Mouse (Mus musculus) kidney, postnatal 10 days (tissue): ENCODE measurements at regions not wholly inside any gene's neighbourhood (a gene's known extent, or its start where the extent isn't known, plus 50 kb on each side); places are given as distances from the start of the nearest gene placed in this dataset.

ENCODE experiments used
- DNase-seq: peaks from one replicate; pipeline ENCODE4 v3.0.0; 2021; ENCODE audit warnings: mixed read lengths

DNA sequence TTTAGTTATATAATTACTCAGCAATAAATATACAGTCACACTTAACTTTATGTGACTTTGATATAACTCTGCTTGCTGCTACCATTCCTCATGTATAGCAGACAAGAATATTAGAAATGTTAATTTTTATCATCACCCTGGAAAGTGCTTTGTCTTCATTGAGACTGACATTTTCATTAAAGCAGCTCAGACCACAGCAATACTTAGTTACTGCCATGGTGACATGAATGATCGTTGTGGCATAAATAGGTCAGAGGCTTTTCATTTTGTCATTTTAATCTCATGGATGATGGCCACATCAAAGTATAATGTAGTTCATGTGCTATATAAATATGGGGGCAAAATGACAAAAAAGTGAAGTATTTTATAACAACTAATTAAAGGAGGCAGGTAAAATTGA lies 498.1 kb downstream of the Slc22a22 start:
- no peak for DNase-seq

DNA sequence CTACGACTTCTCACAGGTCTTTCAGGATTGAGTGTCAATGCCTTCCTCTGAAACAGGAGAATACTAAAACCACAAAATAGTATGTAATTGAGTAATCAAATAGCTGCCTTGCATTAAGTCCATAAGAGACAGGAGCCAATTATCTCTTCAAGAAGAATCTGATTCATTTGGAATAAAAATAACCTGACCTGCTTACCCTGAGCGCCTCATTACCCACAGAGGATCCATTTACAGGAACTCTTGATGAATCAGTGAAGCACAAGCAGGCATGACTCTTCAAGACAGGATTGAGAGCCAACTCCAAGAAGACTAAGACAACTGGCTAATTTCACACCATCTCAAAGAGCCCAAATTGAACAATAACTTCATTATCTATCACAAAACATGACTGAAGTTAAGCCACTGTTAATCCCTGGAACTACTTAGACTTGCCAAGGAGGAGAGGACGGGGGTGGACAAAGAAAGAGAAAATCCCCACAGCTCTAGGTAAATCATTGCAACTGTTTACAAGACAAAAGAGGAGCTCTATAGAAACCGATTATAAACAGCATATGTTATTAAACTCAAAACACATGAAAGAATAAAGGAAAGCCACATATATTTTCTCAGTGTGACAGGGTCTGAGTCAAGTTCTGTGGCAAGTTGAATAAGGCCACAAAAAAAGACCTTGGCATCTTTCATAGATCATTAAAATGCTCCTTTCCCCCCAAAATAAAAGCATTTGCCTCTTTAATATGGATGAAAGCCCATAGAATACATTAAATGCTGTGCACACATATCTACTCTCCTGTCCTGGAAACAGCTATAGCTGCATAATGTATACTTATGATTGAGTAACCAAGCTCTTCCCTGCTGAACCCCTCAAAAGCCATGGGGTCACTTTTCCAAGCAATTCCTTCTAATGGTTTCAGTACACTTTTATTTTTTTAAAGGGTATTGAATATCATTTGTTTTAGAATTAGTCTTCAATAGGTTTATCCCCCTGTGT lies 501.7 kb downstream of the Slc22a22 start:
- no peak for DNase-seq

DNA sequence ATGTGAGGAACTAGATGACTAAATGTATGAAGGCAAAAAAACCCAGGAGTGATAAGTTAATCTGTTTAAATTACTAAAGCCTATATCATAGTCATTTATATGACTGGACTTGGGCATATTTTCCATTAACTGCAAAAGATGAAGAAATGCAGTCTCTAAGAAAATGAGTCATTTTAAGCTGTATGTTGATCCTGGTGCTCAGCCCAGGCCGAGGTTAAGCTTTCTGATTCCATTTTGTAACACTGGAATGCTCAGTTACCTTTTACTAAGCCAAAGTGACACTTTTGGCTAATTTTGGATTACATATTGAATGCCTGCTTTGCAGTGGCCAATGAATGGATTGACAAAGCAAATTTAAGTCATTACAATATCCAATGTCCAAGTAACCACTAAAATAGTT lies 507.3 kb downstream of the Slc22a22 start:
- no peak for DNase-seq

DNA sequence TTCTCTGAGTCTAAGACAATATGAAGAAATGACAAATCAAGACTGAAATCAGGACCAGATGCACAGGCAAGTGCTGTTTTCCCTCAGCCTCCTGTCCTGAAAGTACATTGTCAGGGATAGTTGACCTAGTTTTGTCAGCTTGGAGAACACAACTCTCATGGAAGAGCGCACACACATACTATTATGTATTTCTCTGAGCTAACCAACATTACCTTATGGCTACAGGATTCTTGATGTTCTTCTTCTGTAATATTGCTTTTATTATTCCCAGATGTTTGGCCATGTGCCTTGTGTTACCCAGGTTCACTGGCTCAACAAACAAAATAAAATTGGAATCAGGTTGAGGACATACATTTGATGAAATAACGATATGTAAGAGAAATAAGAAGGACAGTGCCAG lies 521.1 kb downstream of the Slc22a22 start:
- no peak for DNase-seq

DNA sequence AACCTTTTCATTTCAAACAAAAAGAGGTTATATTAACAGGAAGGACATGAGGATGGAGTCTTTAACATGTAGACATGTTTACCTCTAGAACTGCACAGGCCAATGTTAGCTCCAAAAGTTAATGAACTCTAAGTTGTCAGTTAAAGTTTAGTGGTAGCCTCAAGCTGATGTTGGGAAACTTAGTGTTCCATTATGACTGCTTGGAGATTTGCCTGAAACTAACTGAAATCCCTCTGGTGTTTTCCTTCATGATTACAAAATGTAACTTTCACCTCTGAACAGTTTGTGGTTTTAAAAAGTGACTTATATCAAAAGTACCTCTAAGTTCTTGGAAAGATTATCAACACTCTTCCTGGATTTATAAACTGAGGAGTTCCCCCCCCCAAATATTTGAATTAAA lies 525.2 kb downstream of the Slc22a22 start:
- no peak for DNase-seq

DNA sequence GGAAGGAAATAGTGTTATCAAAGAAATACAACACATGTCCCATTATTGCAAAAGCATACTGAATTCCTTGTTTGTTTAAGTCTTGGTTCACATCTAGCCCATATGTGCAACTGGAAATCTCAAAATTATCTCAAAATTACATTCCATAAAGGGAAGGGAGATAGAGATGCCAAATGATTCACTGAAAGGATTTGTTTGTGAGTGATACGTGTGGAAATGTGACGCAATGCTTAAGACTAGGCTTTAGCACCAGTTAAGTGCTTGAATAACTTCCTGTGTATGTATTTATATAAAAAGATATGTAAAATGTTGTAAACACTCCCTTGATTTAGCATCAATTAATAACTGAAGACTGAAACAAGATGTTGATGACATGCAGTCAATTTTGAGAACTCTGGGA lies 526.6 kb downstream of the Slc22a22 start:
- no peak for DNase-seq

DNA sequence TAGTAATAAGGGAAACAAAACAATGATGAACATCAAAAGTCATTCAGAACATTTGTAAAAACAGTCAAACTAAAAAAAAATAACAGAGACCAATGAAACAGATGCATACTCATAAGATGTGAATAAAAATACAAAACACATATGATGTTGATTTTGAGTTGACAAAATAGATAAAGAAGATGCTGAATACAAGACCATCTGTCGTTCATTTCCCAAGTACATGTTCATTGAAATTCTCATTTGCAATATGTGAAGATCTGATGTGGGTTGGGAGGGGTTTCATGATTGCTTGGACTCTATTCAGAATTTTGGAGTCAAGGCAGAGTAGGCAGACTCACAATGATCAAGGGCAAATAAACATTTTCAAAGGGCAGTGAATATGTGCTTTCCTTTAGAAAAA lies 536.5 kb downstream of the Slc22a22 start:
- no peak for DNase-seq

DNA sequence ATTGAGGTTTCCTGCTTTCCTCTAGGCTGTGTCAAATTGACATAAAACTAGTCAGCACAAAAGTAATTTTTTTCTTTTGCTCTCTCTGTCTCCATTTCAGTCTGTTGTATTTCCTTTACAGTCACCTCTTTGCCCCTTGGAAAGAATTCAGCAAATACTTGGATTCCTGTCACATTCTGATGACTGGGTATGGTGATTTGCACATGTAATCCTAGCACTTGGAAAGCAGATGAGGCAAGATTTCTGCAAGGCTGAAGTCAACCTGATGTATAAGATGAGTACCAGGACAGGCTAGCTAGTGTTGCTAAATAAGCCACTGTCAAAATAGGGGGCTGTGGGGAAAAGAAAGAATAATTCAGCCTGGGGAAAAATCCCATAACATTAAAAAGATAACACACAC lies 580.9 kb downstream of the Slc22a22 start:
- no peak for DNase-seq

DNA sequence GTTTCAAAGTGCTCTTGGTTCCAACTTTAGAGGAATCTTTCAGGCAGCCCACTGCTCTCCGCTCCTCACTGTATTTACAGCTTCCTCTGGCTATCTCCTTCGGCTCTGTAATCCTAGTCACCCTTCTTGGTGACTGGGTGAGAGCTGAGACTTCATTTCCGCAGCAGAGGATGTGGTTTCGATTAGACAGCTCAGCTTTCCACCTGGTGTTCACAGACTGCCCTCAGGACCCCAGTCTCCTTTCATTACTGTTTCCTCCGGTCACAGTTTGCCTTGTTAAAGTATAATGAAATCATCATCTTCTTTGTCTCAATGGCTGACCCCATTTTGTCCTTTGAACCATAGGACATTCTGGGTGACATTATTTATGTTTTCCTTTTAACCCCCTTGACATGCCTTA lies 595.9 kb downstream of the Slc22a22 start:
- no peak for DNase-seq

DNA sequence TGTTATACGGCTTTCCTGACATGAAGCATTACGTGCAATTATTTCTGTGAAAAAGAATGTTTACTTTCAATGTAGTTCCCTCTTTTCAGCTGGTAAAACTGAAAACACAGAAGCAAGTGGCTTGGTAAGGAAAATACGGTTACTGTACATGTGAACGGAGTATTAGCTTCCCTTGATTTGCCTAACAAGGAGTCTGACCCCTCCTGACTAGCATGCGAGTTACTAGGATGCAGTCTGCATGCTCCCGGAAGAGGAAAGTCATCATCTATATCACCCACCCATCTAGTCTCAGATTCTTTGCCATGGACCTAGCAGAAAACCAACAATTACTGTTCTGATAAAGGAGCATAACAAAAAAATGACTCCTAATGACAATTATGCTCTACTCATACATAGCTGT lies 611.5 kb downstream of the Slc22a22 start:
- DNase-seq, result no peak

DNA sequence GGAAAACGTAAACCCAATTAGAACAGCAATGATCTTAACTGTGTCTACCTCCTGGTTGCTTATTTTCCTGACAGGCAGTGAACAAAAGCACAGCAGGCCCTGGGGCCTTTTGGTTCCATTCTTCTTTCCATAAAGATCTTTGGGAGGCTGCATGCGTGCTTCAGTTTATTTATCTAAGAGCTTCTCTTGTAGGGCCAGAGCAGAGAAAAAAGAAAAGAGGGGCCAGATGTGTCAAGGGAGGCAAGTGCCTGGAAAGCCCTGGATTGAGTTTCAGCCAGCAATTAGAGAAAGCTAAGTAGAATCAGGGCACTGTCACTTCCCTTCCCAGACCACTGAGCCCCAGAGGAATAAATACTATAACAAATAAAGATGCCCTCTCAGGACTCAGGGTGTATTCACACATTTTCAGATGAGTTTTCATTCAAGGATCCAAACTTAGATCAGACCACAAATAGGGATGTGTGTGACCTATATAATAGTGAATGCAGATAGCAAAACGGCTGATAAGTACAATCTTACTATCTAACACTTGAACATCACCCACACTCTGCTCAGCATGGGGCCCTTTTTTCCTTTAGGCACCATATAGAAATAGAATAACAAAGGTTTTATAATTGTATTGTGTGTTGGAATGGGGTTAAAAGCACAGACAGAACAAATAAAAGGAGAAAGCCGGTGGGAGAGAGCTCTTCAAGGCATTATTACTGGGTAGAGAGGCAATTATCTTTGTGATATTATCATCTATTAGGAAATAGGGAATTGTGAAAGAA lies 612.2 kb downstream of the Slc22a22 start:
- no peak for DNase-seq

DNA sequence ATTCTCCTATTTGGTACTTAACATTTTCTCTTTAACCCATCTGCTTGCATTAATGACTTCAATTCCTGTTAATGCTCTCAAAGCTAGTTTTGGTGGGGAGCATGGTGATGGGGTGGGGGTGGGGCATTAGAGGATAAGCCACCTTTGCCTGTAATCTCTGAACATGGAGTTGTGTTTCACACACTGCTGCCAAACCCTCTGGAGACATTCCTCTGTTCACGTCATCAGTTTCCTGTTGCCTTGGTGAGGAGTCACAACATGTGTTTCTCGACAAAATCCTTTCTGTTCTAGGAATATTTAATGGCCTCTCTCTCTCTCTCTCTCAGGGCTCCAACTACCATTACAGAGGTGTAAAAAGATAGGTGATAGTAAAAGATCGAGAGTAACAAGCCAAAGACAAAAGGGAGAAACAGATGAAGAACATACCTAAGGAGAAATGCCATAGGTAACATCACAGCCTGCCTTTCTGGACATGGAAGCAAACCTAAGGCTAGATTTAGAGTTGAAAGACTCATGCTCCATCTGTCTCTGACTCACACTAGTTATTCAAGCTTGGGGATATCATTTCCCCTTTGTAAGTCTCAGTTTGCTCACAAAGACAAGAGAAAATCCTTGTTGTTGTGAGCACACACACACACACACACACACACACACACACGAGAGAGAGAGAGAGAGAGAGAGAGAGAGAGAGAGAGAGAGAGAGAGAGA lies 618.6 kb downstream of the Slc22a22 start:
- DNase-seq, result peak; percentile 14

DNA sequence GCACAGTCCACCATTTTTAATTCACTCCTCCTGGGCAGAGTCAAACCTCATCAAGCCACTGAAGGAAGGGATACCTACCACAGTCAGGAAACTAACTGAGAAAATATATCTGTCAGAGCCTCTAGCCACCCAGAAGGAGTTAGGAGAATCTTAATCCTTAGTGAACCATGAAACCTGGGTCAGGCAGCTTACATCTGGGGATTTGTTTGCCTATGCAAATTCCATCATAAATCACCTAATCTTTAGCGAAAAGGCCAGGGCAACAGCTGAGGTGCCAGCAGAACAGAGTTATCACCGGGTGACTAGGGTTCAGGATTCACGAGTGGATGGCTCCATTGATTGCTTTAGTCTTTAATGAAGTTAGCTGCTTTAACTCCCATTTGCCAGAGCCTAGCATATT lies 619.3 kb downstream of the Slc22a22 start:
- no peak for DNase-seq

DNA sequence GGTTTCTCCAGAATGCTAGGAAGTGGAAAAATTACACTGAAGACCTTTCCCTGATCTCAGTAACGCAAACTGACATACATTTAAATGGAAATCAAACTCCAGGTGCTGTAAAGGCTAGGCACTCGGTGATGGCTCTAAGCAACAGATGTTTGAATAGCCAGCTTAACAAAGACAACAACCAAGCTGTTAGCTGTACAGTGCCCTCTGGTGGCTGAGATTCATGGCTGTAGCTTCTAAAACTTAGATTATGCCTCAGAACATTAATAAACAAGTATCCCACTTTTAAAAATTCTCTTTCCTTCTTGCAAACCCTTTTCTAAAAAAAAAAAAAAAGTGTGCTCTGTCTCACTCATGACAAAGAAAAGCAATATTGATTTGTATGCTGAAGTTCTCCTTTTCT lies 621.4 kb downstream of the Slc22a22 start:
- DNase-seq, result peak; percentile 85

DNA sequence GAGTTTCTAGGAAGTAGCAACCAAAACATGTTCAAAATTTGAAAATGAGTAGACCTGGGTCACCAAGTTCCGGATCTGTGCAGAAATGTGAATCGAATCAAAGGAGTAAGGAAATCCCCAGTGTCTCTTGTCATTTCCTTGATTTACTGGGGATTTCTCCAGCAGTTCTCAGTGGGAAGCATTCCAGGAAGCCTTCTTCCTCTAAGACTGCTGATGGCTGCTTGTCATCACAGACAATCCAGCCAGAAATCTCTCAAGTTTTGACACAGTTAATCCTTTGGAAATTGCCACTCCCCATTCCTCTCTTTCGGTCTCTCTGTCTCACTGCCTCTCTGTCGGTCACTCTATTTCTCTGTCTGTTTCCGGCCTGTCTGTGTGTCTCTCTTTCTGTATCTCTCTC lies 624.3 kb downstream of the Slc22a22 start:
- no peak for DNase-seq

DNA sequence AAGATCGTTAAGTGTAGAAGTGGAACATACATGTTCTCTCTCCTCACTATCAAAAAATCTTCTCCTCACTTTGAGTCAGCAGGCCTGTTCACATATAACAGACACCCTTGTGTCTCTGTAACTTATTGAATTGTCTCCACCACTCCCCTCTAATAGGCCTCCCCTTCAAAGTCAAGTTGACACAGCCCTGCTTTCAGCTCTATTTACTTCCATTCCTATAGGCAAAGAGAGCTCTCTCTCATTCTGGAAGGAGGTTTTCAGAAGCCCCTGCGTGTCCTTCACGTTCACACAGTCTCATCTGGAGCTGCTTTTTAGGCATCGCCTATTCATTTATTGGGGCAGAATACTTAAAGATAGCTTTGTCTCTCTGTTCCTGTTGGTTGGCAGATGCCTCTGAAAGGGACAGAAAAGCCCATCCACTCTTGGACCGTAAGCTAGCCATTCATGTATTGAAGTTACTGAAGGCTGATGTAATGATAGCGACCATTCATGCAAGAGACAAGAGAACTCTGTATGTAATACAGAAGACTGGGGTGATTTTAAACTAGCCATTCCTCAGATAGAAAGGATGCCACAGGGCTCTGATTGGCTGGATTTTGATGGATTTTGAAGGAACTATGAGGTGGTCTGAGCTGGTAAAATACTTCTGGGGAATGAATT lies 629.8 kb downstream of the Slc22a22 start:
- no peak for DNase-seq

DNA sequence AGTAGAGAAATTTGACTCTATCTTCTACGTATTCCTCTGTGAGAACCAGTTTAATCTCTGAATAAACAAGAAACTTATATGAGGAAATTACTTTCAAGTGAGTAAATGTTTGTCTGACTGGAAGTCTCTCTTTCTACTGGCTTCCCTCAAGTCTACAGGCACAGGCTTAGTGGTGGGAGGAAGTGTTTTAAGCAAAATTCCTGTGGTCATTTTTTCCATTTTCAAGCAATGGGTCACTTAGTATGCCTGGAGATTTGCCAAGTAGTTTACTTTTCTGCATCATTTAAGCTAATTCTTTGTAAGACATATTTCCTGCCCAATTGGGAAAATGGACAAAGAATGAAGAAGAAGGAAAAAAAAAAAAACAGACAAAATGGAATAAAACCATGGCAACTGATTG lies 632.9 kb downstream of the Slc22a22 start:
- no peak for DNase-seq

DNA sequence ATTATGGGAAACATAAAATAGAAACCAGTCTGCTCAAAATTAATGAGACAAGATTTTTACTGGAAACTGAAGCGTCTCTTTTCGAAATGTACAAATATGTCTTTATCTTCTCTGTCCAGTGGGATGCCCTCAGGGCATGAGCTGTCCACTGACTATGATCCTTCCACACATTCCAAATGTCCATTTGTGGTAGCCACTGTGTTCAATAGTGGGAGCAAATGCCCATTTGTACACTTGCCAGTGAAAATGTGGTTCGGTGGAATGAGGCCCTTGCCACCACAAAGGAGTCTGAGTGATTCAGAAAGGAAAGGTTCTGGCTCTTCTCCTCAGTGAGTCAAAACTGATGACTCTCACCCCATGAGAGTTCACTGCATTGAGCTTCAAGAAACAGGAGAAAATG lies 635.9 kb downstream of the Slc22a22 start:
- no peak for DNase-seq

DNA sequence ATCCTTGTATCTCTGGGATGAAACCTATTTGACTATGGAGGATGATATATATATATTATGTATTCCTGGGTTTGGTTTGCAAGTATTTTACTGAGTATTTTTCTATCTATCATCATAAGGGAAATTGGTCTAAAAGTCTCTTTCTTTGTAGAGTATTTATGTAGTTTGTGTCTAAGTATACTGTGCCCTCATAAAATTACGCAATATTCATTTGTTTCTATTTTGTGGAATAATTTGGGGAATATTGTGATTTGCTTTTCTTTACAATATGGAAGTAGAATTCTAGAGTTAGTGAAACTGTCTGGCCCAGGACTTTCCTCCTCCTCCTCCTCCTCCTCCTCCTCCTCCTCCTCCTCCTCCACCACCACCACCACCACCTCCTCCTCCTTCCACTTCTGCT lies 640.1 kb downstream of the Slc22a22 start:
- no peak for DNase-seq

DNA sequence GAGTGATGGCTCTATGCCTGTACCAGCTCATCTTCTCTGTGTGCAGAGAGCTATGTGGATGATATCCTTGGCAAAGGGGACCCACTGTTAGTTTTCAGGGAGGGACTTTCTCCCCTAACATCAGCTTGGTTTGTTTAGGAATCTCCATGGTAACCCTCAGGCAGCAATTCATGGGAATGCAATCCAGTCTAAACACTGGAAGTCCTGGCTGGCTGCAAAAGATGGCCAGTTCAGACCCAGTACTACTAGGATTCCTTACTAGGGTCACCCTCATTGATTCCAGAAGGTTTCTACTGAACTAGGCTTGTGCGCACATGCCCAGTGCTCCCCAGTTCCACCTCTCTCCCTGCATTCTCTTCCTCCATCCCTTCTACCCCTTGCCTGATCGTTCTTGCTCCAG lies 642.8 kb downstream of the Slc22a22 start:
- no peak for DNase-seq

DNA sequence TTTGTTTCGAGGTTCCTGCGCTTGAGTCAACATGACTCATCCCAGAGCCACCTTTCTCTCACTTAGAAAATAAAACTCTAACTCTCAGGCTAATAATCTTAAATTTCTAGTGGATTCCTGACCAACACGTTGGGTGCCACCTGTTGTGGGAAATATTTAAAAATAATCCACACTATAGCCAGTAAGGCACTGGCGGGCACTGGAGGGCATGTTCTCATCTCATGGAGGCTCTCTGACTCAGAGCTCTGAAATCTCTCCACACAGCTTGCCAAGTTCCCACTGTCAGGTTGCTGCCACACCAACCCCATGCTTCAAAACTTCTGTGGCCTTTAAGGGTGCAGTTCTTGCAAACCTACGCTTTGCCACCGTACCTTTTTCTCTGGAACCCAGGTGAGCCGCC lies 644.8 kb downstream of the Slc22a22 start:
- DNase-seq, result no peak

DNA sequence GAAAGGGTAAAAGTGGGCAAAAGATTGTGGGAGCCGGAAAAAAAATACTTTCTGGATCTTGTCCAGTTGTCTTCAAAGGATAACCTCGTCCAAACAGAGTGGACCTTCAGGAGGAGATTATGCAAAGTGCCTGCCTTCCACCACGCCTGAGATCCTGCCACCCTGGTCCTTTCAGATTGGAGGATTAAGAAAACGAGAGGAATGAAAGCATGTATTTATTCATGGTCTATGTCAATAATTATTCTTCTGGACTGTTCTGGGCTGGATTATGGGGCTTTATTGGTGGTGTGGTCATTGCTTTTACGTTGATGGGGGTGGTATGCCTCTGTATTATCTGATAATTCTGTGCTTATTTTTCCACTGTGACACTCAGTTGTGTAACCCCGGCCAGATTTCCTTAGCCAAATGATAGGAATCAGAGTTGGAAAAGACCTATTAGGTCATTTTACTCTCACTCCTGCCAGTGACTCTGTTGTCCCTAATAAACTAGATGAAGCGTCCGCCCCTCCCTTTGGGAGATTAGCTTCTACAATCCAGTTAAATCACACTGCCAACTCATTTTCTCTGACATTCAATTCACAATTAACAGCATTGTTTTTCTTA lies 656.3 kb downstream of the Slc22a22 start:
- DNase-seq, result no peak
